In genomic region chr9:70942686-70943333, GRCm38 (mm10) we compare ENCODE assay signal across 8 mouse cellular contexts. TPM values are rescaled to one million over a fixed set of nuclear protein-coding genes. Genes with fewer than 3 reads are reported as not detected.
DNase-seq lines count a peak whose midpoint lies in the region; ATAC-seq and TF ChIP-seq lines count a peak whose summit lies in the region.

No protein-coding gene starts in this region.

- peak; percentile 77 for ATAC-seq in common myeloid progenitor, adult 5-6 weeks (replicated peaks; ENCODE audit: low read depth, poor library complexity, severe bottlenecking)
- peak; percentile 55 for ATAC-seq in liver, postnatal 0 days
- ATAC-seq in forebrain, embryonic 11.5 days (replicated peaks; ENCODE audit: low FRiP score): no peak

- H3K27ac ChIP-seq in liver, postnatal 0 days (ENCODE audit: low read depth): peak overlapping the region; percentile 69
- H3K27ac ChIP-seq in forebrain, embryonic 11.5 days (ENCODE audit: low read depth, low read length): no peak overlapping the region

- no peak for TF ChIP-seq CTCF in liver, postnatal 0 days (IDR thresholded peaks at IDR 0.05; ENCODE audit: low read depth)

- TF ChIP-seq EP300 in liver, postnatal 0 days (IDR thresholded peaks at IDR 0.05; ENCODE audit: low read depth): no peak

- DNase-seq in cerebellum, adult 9-11 months: peak; percentile 51
- DNase-seq in cerebellum, postnatal 14 days: no peak
- peak; percentile 89 for DNase-seq in 416B (ENCODE audit: low read depth)
- peak; percentile 42 for DNase-seq in liver, postnatal 0 days
- DNase-seq in frontal cortex, postnatal 36 days (ENCODE audit: low spot score in 2 of 2): no peak
- no peak for DNase-seq in forebrain, embryonic 11.5 days (ENCODE audit: low spot score)
- DNase-seq in left cerebral cortex, postnatal 10 days (ENCODE audit: extremely low spot score in 1 of 2, low spot score in 2 of 2): no peak

- 47% methylated on average over 9 of the region's 9 CpGs for WGBS in liver, postnatal 0 days (ENCODE audit: insufficient replicate concordance)
- 86% methylated on average over 9 of the region's 9 CpGs for WGBS in forebrain, embryonic 11.5 days

- H3K4me2 ChIP-seq in liver, postnatal 0 days (ENCODE audit: low read depth, low read length): peak overlapping the region; percentile 26
- no peak overlapping the region for H3K4me2 ChIP-seq in forebrain, embryonic 11.5 days (ENCODE audit: low read depth, low read length, severe bottlenecking)

- H3K4me1 ChIP-seq in liver, postnatal 0 days (ENCODE audit: insufficient read depth): peaks cover 26% of the 10 kb centered on the region
- H3K4me1 ChIP-seq in forebrain, embryonic 11.5 days (replicated peaks; ENCODE audit: control insufficient read depth, insufficient read depth, low read length): no peaks in the 10 kb centered on the region

- H3K27me3 ChIP-seq in liver, postnatal 0 days (ENCODE audit: insufficient read depth, low read length): no peaks in the 10 kb centered on the region
- H3K27me3 ChIP-seq in forebrain, embryonic 11.5 days (ENCODE audit: control insufficient read depth, insufficient read depth, low read length): no peaks in the 10 kb centered on the region

- intact Hi-C loops in left cerebral cortex, postnatal 10 days (cut with DNase I): no loop called here

- H3K9ac ChIP-seq in liver, postnatal 0 days (replicated peaks): 0 out of 2 replicates have a peak overlapping the region, but pooled peaks have one; percentile 18
- no peak overlapping the region for H3K9ac ChIP-seq in forebrain, embryonic 11.5 days (ENCODE audit: low read length)

- no peak overlapping the region for H3K4me3 ChIP-seq in liver, postnatal 0 days (ENCODE audit: low read depth, low read length)
- no peak overlapping the region for H3K4me3 ChIP-seq in forebrain, embryonic 11.5 days (ENCODE audit: low read depth, low read length)

- no peaks in the 10 kb centered on the region for H3K9me3 ChIP-seq in liver, postnatal 0 days (ENCODE audit: low read length)
- no peaks in the 10 kb centered on the region for H3K9me3 ChIP-seq in forebrain, embryonic 11.5 days (ENCODE audit: control insufficient read depth, low read length)

- H3K36me3 ChIP-seq in liver, postnatal 0 days (replicated peaks; ENCODE audit: insufficient read depth, low read length): no peaks in the 10 kb centered on the region
- no peaks in the 10 kb centered on the region for H3K36me3 ChIP-seq in forebrain, embryonic 11.5 days (ENCODE audit: control insufficient read depth, insufficient read depth, low read length)

RNA-seq across cellular contexts. Expression of gene Lipc, which starts 9.2 kb away (rescaled TPM):
- total RNA-seq in common myeloid progenitor, adult 5-6 weeks (2017): 0.27 TPM in 1 of 2 replicates, not detected in the other
- polyA plus RNA-seq in liver, postnatal 0 days (2015; fragmentation: Nextera tagmentation; extraction: Ambion mirVana): 104 and 108 TPM in 2 replicates
- not detected in 2 replicates for polyA plus RNA-seq in forebrain, embryonic 11.5 days (2014; fragmentation: Nextera tagmentation; extraction: Ambion mirVana)
- under 1 TPM; 0.41 to 0.45 TPM for total RNA-seq in left cerebral cortex, postnatal 10 days (2021)

Comparison
In these comparisons a context has a peak if more than half of its experiments do, and no peak if none do; other contexts are left out.
1. DNase-seq: peak in cerebellum, adult 9-11 months (single experiment), 416B (single experiment) and liver, postnatal 0 days (single experiment); none in cerebellum, postnatal 14 days (0 of 2), frontal cortex, postnatal 36 days (0 of 2), forebrain, embryonic 11.5 days (single experiment) and left cerebral cortex, postnatal 10 days (0 of 2).